In genomic region chr12:105234362-105234761, GRCm38 (mm10) we compare ENCODE assay signal across 25 mouse cellular contexts. TPM values are rescaled to one million over a fixed set of nuclear protein-coding genes. Genes with fewer than 3 reads are reported as not detected.
DNase-seq lines count a peak whose midpoint lies in the region; ATAC-seq and TF ChIP-seq lines count a peak whose summit lies in the region.
"Had no signal": no experiment of that assay in that cellular context is flagged by ENCODE, and none has a peak within 500 bp of the region (broad histone marks: within the 10 kb centered on the region; RNA-seq: fewer than 3 reads in every experiment).

No protein-coding gene starts in this region.

- DNase-seq in R1 (ENCODE audit: low read depth, low spot score) = peak; percentile 17
- no peak for DNase-seq in midbrain, postnatal 0 days (ENCODE audit: low spot score)
- no peak for DNase-seq in urinary bladder, postnatal 36 days (ENCODE audit: low spot score in 2 of 2)
- DNase-seq in cerebellum, postnatal 10 days = no peak
- no peak for DNase-seq in spleen, postnatal 4 days (ENCODE audit: low spot score in 2 of 2)
- DNase-seq: adrenal gland, postnatal 14 days; cerebellum, adult 18-20 months; cerebellum, adult 9-11 months; forebrain, postnatal 0 days; gastrocnemius, adult 2 months; gastrocnemius, postnatal 25 days; heart, adult 18-20 months; heart, postnatal 14 days had no signal

- no peaks in the 10 kb centered on the region for H3K9me3 ChIP-seq in hindbrain, embryonic 15.5 days
- H3K9me3 ChIP-seq in hindbrain, embryonic 12.5 days (replicated peaks) = no peaks in the 10 kb centered on the region
- H3K9me3 ChIP-seq in hindbrain, embryonic 16.5 days (ENCODE audit: control insufficient read depth, low read length) = no peaks in the 10 kb centered on the region
- H3K9me3 ChIP-seq in midbrain, postnatal 0 days (ENCODE audit: low read length) = no peaks in the 10 kb centered on the region
- H3K9me3 ChIP-seq: embryonic facial prominence, embryonic 10.5 days; forebrain, embryonic 13.5 days; heart, embryonic 15.5 days had no signal

- no peaks in the 10 kb centered on the region for H3K27me3 ChIP-seq in hindbrain, embryonic 15.5 days
- H3K27me3 ChIP-seq in hindbrain, embryonic 12.5 days = no peaks in the 10 kb centered on the region
- H3K27me3 ChIP-seq in hindbrain, embryonic 16.5 days (replicated peaks; ENCODE audit: control insufficient read depth, insufficient read depth, low read length) = no peaks in the 10 kb centered on the region
- H3K27me3 ChIP-seq in midbrain, postnatal 0 days (ENCODE audit: insufficient read depth, low read length) = no peaks in the 10 kb centered on the region
- H3K27me3 ChIP-seq: forebrain, embryonic 13.5 days; heart, embryonic 15.5 days had no signal

- peak overlapping the region; percentile 37 for H3K4me2 ChIP-seq in hindbrain, embryonic 15.5 days
- H3K4me2 ChIP-seq in hindbrain, embryonic 12.5 days (replicated peaks) = no peak overlapping the region
- H3K4me2 ChIP-seq in hindbrain, embryonic 16.5 days (ENCODE audit: low read length) = peak overlapping the region; percentile 38
- H3K4me2 ChIP-seq in midbrain, postnatal 0 days (ENCODE audit: low read depth, low read length, poor library complexity, severe bottlenecking) = peak overlapping the region; percentile 28
- H3K4me2 ChIP-seq: forebrain, embryonic 13.5 days; heart, embryonic 11.5 days; heart, embryonic 15.5 days had no signal

- no peak overlapping the region for H3K4me3 ChIP-seq in hindbrain, embryonic 15.5 days
- no peak overlapping the region for H3K4me3 ChIP-seq in hindbrain, embryonic 12.5 days
- no peak overlapping the region for H3K4me3 ChIP-seq in hindbrain, embryonic 16.5 days (ENCODE audit: low read length)
- H3K4me3 ChIP-seq in midbrain, postnatal 0 days (ENCODE audit: low read depth, low read length) = no peak overlapping the region
- H3K4me3 ChIP-seq: embryonic facial prominence, embryonic 10.5 days; forebrain, embryonic 13.5 days; gastrocnemius, adult 2 months; heart, embryonic 15.5 days had no signal

- no peaks in the 10 kb centered on the region for H3K36me3 ChIP-seq in hindbrain, embryonic 15.5 days
- no peaks in the 10 kb centered on the region for H3K36me3 ChIP-seq in hindbrain, embryonic 12.5 days
- no peaks in the 10 kb centered on the region for H3K36me3 ChIP-seq in hindbrain, embryonic 16.5 days (ENCODE audit: control insufficient read depth, insufficient read depth, low read length)
- no peaks in the 10 kb centered on the region for H3K36me3 ChIP-seq in midbrain, postnatal 0 days (ENCODE audit: insufficient read depth, low read length)
- H3K36me3 ChIP-seq: embryonic facial prominence, embryonic 10.5 days; heart, embryonic 15.5 days had no signal

- TF ChIP-seq CTCF in midbrain, postnatal 0 days (IDR thresholded peaks at IDR 0.05) = peak; percentile 10; the same call in 1 of the 2 replicates

- H3K27ac ChIP-seq in hindbrain, embryonic 15.5 days (replicated peaks) = peak overlapping the region; percentile 32
- H3K27ac ChIP-seq in hindbrain, embryonic 12.5 days = no peak overlapping the region; the same call in 1 of the 2 replicates
- no peak overlapping the region for H3K27ac ChIP-seq in hindbrain, embryonic 16.5 days (ENCODE audit: low read depth, low read length)
- no peak overlapping the region for H3K27ac ChIP-seq in midbrain, postnatal 0 days (ENCODE audit: low read depth, low read length)
- H3K27ac ChIP-seq: embryonic facial prominence, embryonic 10.5 days; forebrain, embryonic 13.5 days; gastrocnemius, adult 2 months; heart, embryonic 15.5 days had no signal

- WGBS in hindbrain, embryonic 15.5 days = 38% methylated on average over 11 of the region's 11 CpGs
- WGBS in hindbrain, embryonic 12.5 days = 66% methylated on average over 11 of the region's 11 CpGs
- WGBS in hindbrain, embryonic 16.5 days = 39% methylated on average over 11 of the region's 11 CpGs
- WGBS in midbrain, postnatal 0 days = 23% methylated on average over 11 of the region's 11 CpGs

- ATAC-seq in hindbrain, embryonic 15.5 days (ENCODE audit: low FRiP score, low read depth) = no peak; the same call in 1 of the 2 replicates
- ATAC-seq in hindbrain, embryonic 12.5 days (ENCODE audit: low FRiP score) = no peak
- no peak for ATAC-seq in hindbrain, embryonic 16.5 days
- ATAC-seq in midbrain, postnatal 0 days (ENCODE audit: low FRiP score) = no peak
- ATAC-seq: forebrain, embryonic 13.5 days; forebrain, postnatal 0 days had no signal

- H3K4me1 ChIP-seq in hindbrain, embryonic 15.5 days (replicated peaks) = peaks cover 16% of the 10 kb centered on the region
- 0 out of 2 replicates have a peak, but pooled peaks cover 2% of the 10 kb centered on the region for H3K4me1 ChIP-seq in hindbrain, embryonic 12.5 days
- H3K4me1 ChIP-seq in hindbrain, embryonic 16.5 days (ENCODE audit: control insufficient read depth, insufficient read depth, low read depth, low read length) = no peaks in the 10 kb centered on the region; the same call in 1 of the 2 replicates
- H3K4me1 ChIP-seq in midbrain, postnatal 0 days (ENCODE audit: insufficient read depth, low read length) = peaks cover 5% of the 10 kb centered on the region; the same call in 1 of the 2 replicates
- H3K4me1 ChIP-seq: embryonic facial prominence, embryonic 10.5 days; forebrain, embryonic 13.5 days; heart, embryonic 15.5 days had no signal

- no peak overlapping the region for H3K9ac ChIP-seq in hindbrain, embryonic 15.5 days
- no peak overlapping the region for H3K9ac ChIP-seq in hindbrain, embryonic 12.5 days
- H3K9ac ChIP-seq in hindbrain, embryonic 16.5 days (ENCODE audit: low read depth, low read length) = no peak overlapping the region
- no peak overlapping the region for H3K9ac ChIP-seq in midbrain, postnatal 0 days (replicated peaks; ENCODE audit: low read length, poor library complexity, severe bottlenecking)
- H3K9ac ChIP-seq: forebrain, embryonic 13.5 days; forebrain, postnatal 0 days; heart, embryonic 15.5 days had no signal

RNA-seq across cellular contexts. Expression of gene Tcl1, which starts 11.8 kb away (rescaled TPM):
- polyA plus RNA-seq in hindbrain, embryonic 15.5 days (2015; fragmentation: Nextera tagmentation; extraction: Ambion mirVana) = not detected in 2 replicates
- not detected in 2 replicates for polyA plus RNA-seq in hindbrain, embryonic 12.5 days (2016; fragmentation: Nextera tagmentation; extraction: Ambion mirVana)
- polyA plus RNA-seq in hindbrain, embryonic 16.5 days (2015; fragmentation: Nextera tagmentation; extraction: Ambion mirVana) = not detected in 2 replicates
- total RNA-seq in midbrain, postnatal 0 days (2014; rRNA removed) = not detected in 2 replicates
- polyA plus RNA-seq in midbrain, postnatal 0 days (2015; fragmentation: Nextera tagmentation; extraction: Ambion mirVana) = not detected in 2 replicates
- total RNA-seq: adrenal gland, adult 18-20 months; adrenal gland, postnatal 14 days; forebrain, postnatal 0 days; gastrocnemius, adult 2 months; gastrocnemius, postnatal 25 days; heart, adult 18-20 months; heart, postnatal 14 days; hematopoietic stem cell, adult 5-6 weeks had no signal
- polyA plus RNA-seq: embryonic facial prominence, embryonic 10.5 days; embryonic facial prominence, embryonic 14.5 days; forebrain, embryonic 13.5 days; forebrain, postnatal 0 days; heart, embryonic 11.5 days; heart, embryonic 15.5 days; intestine, embryonic 14.5 days had no signal

RNA-seq across cellular contexts. Expression of gene Tcl1b4, which starts 32.6 kb away (rescaled TPM):
- polyA plus RNA-seq in hindbrain, embryonic 15.5 days (2015; fragmentation: Nextera tagmentation; extraction: Ambion mirVana) = not detected in 2 replicates
- polyA plus RNA-seq in hindbrain, embryonic 12.5 days (2016; fragmentation: Nextera tagmentation; extraction: Ambion mirVana) = not detected in 2 replicates
- polyA plus RNA-seq in hindbrain, embryonic 16.5 days (2015; fragmentation: Nextera tagmentation; extraction: Ambion mirVana) = not detected in 2 replicates
- not detected in 2 replicates for total RNA-seq in midbrain, postnatal 0 days (2014; rRNA removed)
- polyA plus RNA-seq in midbrain, postnatal 0 days (2015; fragmentation: Nextera tagmentation; extraction: Ambion mirVana) = not detected in 2 replicates
- total RNA-seq: adrenal gland, adult 18-20 months; adrenal gland, postnatal 14 days; ES-E14; forebrain, postnatal 0 days; gastrocnemius, adult 2 months; gastrocnemius, postnatal 25 days; heart, adult 18-20 months; heart, postnatal 14 days; hematopoietic stem cell, adult 5-6 weeks had no signal
- polyA plus RNA-seq: embryonic facial prominence, embryonic 10.5 days; embryonic facial prominence, embryonic 14.5 days; forebrain, embryonic 13.5 days; forebrain, postnatal 0 days; heart, embryonic 11.5 days; heart, embryonic 15.5 days; intestine, embryonic 14.5 days had no signal

RNA-seq across cellular contexts. Expression of gene Tcl1b3, which starts 43.5 kb away (rescaled TPM):
- not detected in 2 replicates for polyA plus RNA-seq in hindbrain, embryonic 15.5 days (2015; fragmentation: Nextera tagmentation; extraction: Ambion mirVana)
- not detected in 2 replicates for polyA plus RNA-seq in hindbrain, embryonic 12.5 days (2016; fragmentation: Nextera tagmentation; extraction: Ambion mirVana)
- not detected in 2 replicates for polyA plus RNA-seq in hindbrain, embryonic 16.5 days (2015; fragmentation: Nextera tagmentation; extraction: Ambion mirVana)
- total RNA-seq in midbrain, postnatal 0 days (2014; rRNA removed) = not detected in 2 replicates
- not detected in 2 replicates for polyA plus RNA-seq in midbrain, postnatal 0 days (2015; fragmentation: Nextera tagmentation; extraction: Ambion mirVana)
- total RNA-seq: adrenal gland, adult 18-20 months; adrenal gland, postnatal 14 days; ES-E14; forebrain, postnatal 0 days; gastrocnemius, adult 2 months; gastrocnemius, postnatal 25 days; heart, adult 18-20 months; heart, postnatal 14 days; hematopoietic stem cell, adult 5-6 weeks had no signal
- polyA plus RNA-seq: embryonic facial prominence, embryonic 10.5 days; embryonic facial prominence, embryonic 14.5 days; forebrain, embryonic 13.5 days; forebrain, postnatal 0 days; heart, embryonic 11.5 days; heart, embryonic 15.5 days; intestine, embryonic 14.5 days had no signal

RNA-seq across cellular contexts. Expression of gene Tcl1b5, which starts 58.2 kb away (rescaled TPM):
- polyA plus RNA-seq in hindbrain, embryonic 15.5 days (2015; fragmentation: Nextera tagmentation; extraction: Ambion mirVana) = not detected in 2 replicates
- not detected in 2 replicates for polyA plus RNA-seq in hindbrain, embryonic 12.5 days (2016; fragmentation: Nextera tagmentation; extraction: Ambion mirVana)
- not detected in 2 replicates for polyA plus RNA-seq in hindbrain, embryonic 16.5 days (2015; fragmentation: Nextera tagmentation; extraction: Ambion mirVana)
- not detected in 2 replicates for total RNA-seq in midbrain, postnatal 0 days (2014; rRNA removed)
- polyA plus RNA-seq in midbrain, postnatal 0 days (2015; fragmentation: Nextera tagmentation; extraction: Ambion mirVana) = not detected in 2 replicates
- total RNA-seq: adrenal gland, adult 18-20 months; adrenal gland, postnatal 14 days; ES-E14; forebrain, postnatal 0 days; gastrocnemius, adult 2 months; gastrocnemius, postnatal 25 days; heart, adult 18-20 months; heart, postnatal 14 days; hematopoietic stem cell, adult 5-6 weeks had no signal
- polyA plus RNA-seq: embryonic facial prominence, embryonic 10.5 days; embryonic facial prominence, embryonic 14.5 days; forebrain, embryonic 13.5 days; forebrain, postnatal 0 days; heart, embryonic 11.5 days; heart, embryonic 15.5 days; intestine, embryonic 14.5 days had no signal
